29 mouse cellular contexts compared by ENCODE assay signal in genomic region chr2:157317220-157317619, GRCm38 (mm10). TPM values are rescaled to one million over a fixed set of nuclear protein-coding genes. Genes with fewer than 3 reads are reported as not detected.
DNase-seq lines count a peak whose midpoint lies in the region; ATAC-seq and TF ChIP-seq lines count a peak whose summit lies in the region.
"Had no signal": no experiment of that assay in that cellular context is flagged by ENCODE, and none has a peak within 500 bp of the region (broad histone marks: within the 10 kb centered on the region; RNA-seq: fewer than 3 reads in every experiment).

No protein-coding gene starts in this region.

- ATAC-seq in forebrain, postnatal 0 days = no peak
- ATAC-seq in hindbrain, embryonic 14.5 days (ENCODE audit: low FRiP score) = no peak
- ATAC-seq in hindbrain, embryonic 11.5 days (ENCODE audit: low FRiP score) = no peak
- peak; percentile 74 for ATAC-seq in liver, postnatal 0 days
- no peak for ATAC-seq in liver, embryonic 12.5 days
- ATAC-seq in lung, embryonic 16.5 days (ENCODE audit: low read depth) = peak; percentile 45; the same call in 1 of the 2 replicates

- H3K4me1 ChIP-seq in forebrain, embryonic 10.5 days = peaks cover 47% of the 10 kb centered on the region
- H3K4me1 ChIP-seq in forebrain, postnatal 0 days (ENCODE audit: insufficient read depth) = 0 out of 2 replicates have a peak, but pooled peaks cover 3% of the 10 kb centered on the region
- peaks cover 21% of the 10 kb centered on the region for H3K4me1 ChIP-seq in hindbrain, embryonic 14.5 days (replicated peaks; ENCODE audit: control insufficient read depth, insufficient read depth, low read length)
- H3K4me1 ChIP-seq in hindbrain, embryonic 11.5 days (replicated peaks; ENCODE audit: control insufficient read depth, insufficient read depth, low read length) = no peaks in the 10 kb centered on the region
- H3K4me1 ChIP-seq in liver, postnatal 0 days (ENCODE audit: insufficient read depth) = no peaks in the 10 kb centered on the region
- no peaks in the 10 kb centered on the region for H3K4me1 ChIP-seq in liver, embryonic 12.5 days
- no peaks in the 10 kb centered on the region; the same call in 1 of the 2 replicates for H3K4me1 ChIP-seq in lung, embryonic 16.5 days (replicated peaks; ENCODE audit: control insufficient read depth, insufficient read depth, low read length)
- no peaks in the 10 kb centered on the region for H3K4me1 ChIP-seq in thymus, adult 2 months (replicated peaks; ENCODE audit: control insufficient read depth, insufficient read depth, low read length)
- H3K4me1 ChIP-seq: liver, embryonic 15.5 days had no signal

- H3K9me3 ChIP-seq in forebrain, embryonic 10.5 days = no peaks in the 10 kb centered on the region
- no peaks in the 10 kb centered on the region for H3K9me3 ChIP-seq in forebrain, postnatal 0 days (ENCODE audit: low read length)
- H3K9me3 ChIP-seq in hindbrain, embryonic 14.5 days (ENCODE audit: control insufficient read depth, low read length) = no peaks in the 10 kb centered on the region
- H3K9me3 ChIP-seq in hindbrain, embryonic 11.5 days (ENCODE audit: control insufficient read depth, low read length) = no peaks in the 10 kb centered on the region
- no peaks in the 10 kb centered on the region for H3K9me3 ChIP-seq in liver, postnatal 0 days (ENCODE audit: low read length)
- no peaks in the 10 kb centered on the region for H3K9me3 ChIP-seq in liver, embryonic 12.5 days (replicated peaks)
- no peaks in the 10 kb centered on the region for H3K9me3 ChIP-seq in lung, embryonic 16.5 days (ENCODE audit: control insufficient read depth, low read length)
- H3K9me3 ChIP-seq: embryonic facial prominence, embryonic 12.5 days; kidney, embryonic 15.5 days; liver, embryonic 15.5 days; stomach, embryonic 15.5 days had no signal

- TF ChIP-seq CTCF in forebrain, postnatal 0 days (IDR thresholded peaks at IDR 0.05; ENCODE audit: low read depth) = no peak
- TF ChIP-seq CTCF in liver, postnatal 0 days (IDR thresholded peaks at IDR 0.05; ENCODE audit: low read depth) = no peak
- no peak for TF ChIP-seq CTCF in thymus, adult 2 months (IDR thresholded peaks at IDR 0.05; ENCODE audit: borderline replicate concordance, control insufficient read depth, extremely low read depth, insufficient read depth, low read length, poor library complexity)

- no peak overlapping the region for H3K4me3 ChIP-seq in forebrain, embryonic 10.5 days
- no peak overlapping the region for H3K4me3 ChIP-seq in forebrain, postnatal 0 days (ENCODE audit: low read depth, low read length)
- H3K4me3 ChIP-seq in hindbrain, embryonic 14.5 days (replicated peaks; ENCODE audit: low read length) = no peak overlapping the region
- H3K4me3 ChIP-seq in hindbrain, embryonic 11.5 days (ENCODE audit: low read depth, low read length) = no peak overlapping the region
- H3K4me3 ChIP-seq in liver, postnatal 0 days (ENCODE audit: low read depth, low read length) = no peak overlapping the region
- H3K4me3 ChIP-seq in liver, embryonic 12.5 days = no peak overlapping the region
- H3K4me3 ChIP-seq in lung, embryonic 16.5 days (ENCODE audit: low read length) = no peak overlapping the region
- H3K4me3 ChIP-seq in thymus, adult 2 months (ENCODE audit: control insufficient read depth, insufficient read depth, low read length) = no peak overlapping the region
- H3K4me3 ChIP-seq: embryonic facial prominence, embryonic 12.5 days; erythroblast, embryonic 14.5 days; gastrocnemius, adult 2 months; kidney, embryonic 15.5 days; liver, embryonic 15.5 days; stomach, embryonic 15.5 days had no signal

- peaks cover 98% of the 10 kb centered on the region for H3K36me3 ChIP-seq in forebrain, embryonic 10.5 days (replicated peaks)
- H3K36me3 ChIP-seq in forebrain, postnatal 0 days (ENCODE audit: insufficient read depth) = peaks cover 71% of the 10 kb centered on the region
- H3K36me3 ChIP-seq in hindbrain, embryonic 14.5 days (replicated peaks; ENCODE audit: control insufficient read depth, insufficient read depth) = peaks cover 87% of the 10 kb centered on the region
- peaks cover 31% of the 10 kb centered on the region for H3K36me3 ChIP-seq in hindbrain, embryonic 11.5 days (ENCODE audit: control insufficient read depth, insufficient read depth, low read length)
- H3K36me3 ChIP-seq in liver, postnatal 0 days (replicated peaks; ENCODE audit: insufficient read depth, low read length) = peaks cover 80% of the 10 kb centered on the region
- peaks cover 98% of the 10 kb centered on the region for H3K36me3 ChIP-seq in liver, embryonic 12.5 days
- H3K36me3 ChIP-seq in lung, embryonic 16.5 days (ENCODE audit: control insufficient read depth, insufficient read depth, low read length) = peaks cover 63% of the 10 kb centered on the region
- H3K36me3 ChIP-seq in thymus, adult 2 months (ENCODE audit: control insufficient read depth, insufficient read depth, low read length) = peaks cover 72% of the 10 kb centered on the region

- no peak overlapping the region for H3K4me2 ChIP-seq in forebrain, postnatal 0 days (ENCODE audit: low read depth)
- H3K4me2 ChIP-seq in hindbrain, embryonic 14.5 days (replicated peaks) = no peak overlapping the region
- no peak overlapping the region for H3K4me2 ChIP-seq in hindbrain, embryonic 11.5 days (replicated peaks; ENCODE audit: low read depth, low read length)
- no peak overlapping the region for H3K4me2 ChIP-seq in liver, postnatal 0 days (ENCODE audit: low read depth, low read length)
- no peak overlapping the region for H3K4me2 ChIP-seq in liver, embryonic 12.5 days
- H3K4me2 ChIP-seq in lung, embryonic 16.5 days (ENCODE audit: low read depth, low read length) = no peak overlapping the region
- H3K4me2 ChIP-seq: embryonic facial prominence, embryonic 12.5 days; kidney, embryonic 15.5 days; liver, embryonic 15.5 days; stomach, embryonic 15.5 days had no signal

- no peaks in the 10 kb centered on the region for H3K27me3 ChIP-seq in forebrain, embryonic 10.5 days (ENCODE audit: poor library complexity, severe bottlenecking)
- H3K27me3 ChIP-seq in forebrain, postnatal 0 days (ENCODE audit: insufficient read depth, low read length) = no peaks in the 10 kb centered on the region
- H3K27me3 ChIP-seq in hindbrain, embryonic 14.5 days (ENCODE audit: control insufficient read depth, insufficient read depth, low read length) = no peaks in the 10 kb centered on the region
- H3K27me3 ChIP-seq in hindbrain, embryonic 11.5 days (ENCODE audit: control insufficient read depth, insufficient read depth, low read length) = no peaks in the 10 kb centered on the region
- H3K27me3 ChIP-seq in liver, postnatal 0 days (ENCODE audit: insufficient read depth, low read length) = no peaks in the 10 kb centered on the region
- no peaks in the 10 kb centered on the region for H3K27me3 ChIP-seq in liver, embryonic 12.5 days (replicated peaks)
- no peaks in the 10 kb centered on the region for H3K27me3 ChIP-seq in lung, embryonic 16.5 days (ENCODE audit: control insufficient read depth, insufficient read depth, low read depth, low read length)
- no peaks in the 10 kb centered on the region for H3K27me3 ChIP-seq in thymus, adult 2 months (ENCODE audit: control insufficient read depth, insufficient read depth, low read length)
- H3K27me3 ChIP-seq: embryonic facial prominence, embryonic 12.5 days; kidney, embryonic 15.5 days; liver, embryonic 15.5 days; stomach, embryonic 15.5 days had no signal

- peak overlapping the region; percentile 6; the same call in 1 of the 2 replicates for H3K27ac ChIP-seq in forebrain, embryonic 10.5 days
- H3K27ac ChIP-seq in forebrain, postnatal 0 days (ENCODE audit: low read depth, low read length) = no peak overlapping the region
- peak overlapping the region; percentile 35; the same call in 1 of the 2 replicates for H3K27ac ChIP-seq in hindbrain, embryonic 14.5 days
- no peak overlapping the region for H3K27ac ChIP-seq in hindbrain, embryonic 11.5 days (ENCODE audit: low read depth, low read length)
- H3K27ac ChIP-seq in liver, postnatal 0 days (ENCODE audit: low read depth) = no peak overlapping the region
- H3K27ac ChIP-seq in liver, embryonic 12.5 days = no peak overlapping the region
- peak overlapping the region; percentile 33 for H3K27ac ChIP-seq in lung, embryonic 16.5 days (ENCODE audit: low read length)
- no peak overlapping the region for H3K27ac ChIP-seq in thymus, adult 2 months (ENCODE audit: control insufficient read depth, insufficient read depth, low read length)
- H3K27ac ChIP-seq: embryonic facial prominence, embryonic 12.5 days; gastrocnemius, adult 2 months; kidney, embryonic 15.5 days; liver, embryonic 15.5 days; stomach, embryonic 15.5 days had no signal

- no peak for DNase-seq in forebrain, embryonic 10.5 days (ENCODE audit: extremely low spot score, low spot score)
- no peak for DNase-seq in forebrain, postnatal 0 days
- DNase-seq in hindbrain, embryonic 14.5 days (ENCODE audit: low spot score) = no peak
- no peak for DNase-seq in hindbrain, embryonic 11.5 days (ENCODE audit: low spot score)
- DNase-seq in liver, postnatal 0 days = no peak
- DNase-seq in thymus, adult 2 months = no peak
- DNase-seq: adrenal gland, postnatal 10 days; cerebellum, adult 18-20 months; cerebellum, postnatal 14 days; gastrocnemius, adult 2 months; kidney, adult 11 months; kidney, postnatal 36 days; layer of hippocampus, adult 9-11 months; thymus, postnatal 36 days had no signal

- WGBS in forebrain, embryonic 10.5 days = 94% methylated on average over 6 of the region's 6 CpGs
- WGBS in forebrain, postnatal 0 days = 79% methylated on average over 6 of the region's 6 CpGs
- 87% methylated on average over 6 of the region's 6 CpGs for WGBS in hindbrain, embryonic 14.5 days
- 91% methylated on average over 6 of the region's 6 CpGs for WGBS in hindbrain, embryonic 11.5 days
- 71% methylated on average over 6 of the region's 6 CpGs for WGBS in liver, postnatal 0 days (ENCODE audit: insufficient replicate concordance)
- 86% methylated on average over 6 of the region's 6 CpGs for WGBS in liver, embryonic 12.5 days (ENCODE audit: insufficient replicate concordance)
- 69% methylated on average over 6 of the region's 6 CpGs for WGBS in lung, embryonic 16.5 days
- 96% methylated on average over 6 of the region's 6 CpGs for WGBS in thymus, adult 2 months

- TF ChIP-seq POLR2A in thymus, adult 2 months (IDR thresholded peaks at IDR 0.05; ENCODE audit: control insufficient read depth, extremely low read depth, insufficient read depth, low read length, poor library complexity) = no peak

- no peak for TF ChIP-seq EP300 in liver, postnatal 0 days (IDR thresholded peaks at IDR 0.05; ENCODE audit: low read depth)

- H3K9ac ChIP-seq in forebrain, postnatal 0 days = no peak overlapping the region
- no peak overlapping the region for H3K9ac ChIP-seq in hindbrain, embryonic 14.5 days
- H3K9ac ChIP-seq in hindbrain, embryonic 11.5 days (ENCODE audit: low read depth, low read length) = no peak overlapping the region
- no peak overlapping the region for H3K9ac ChIP-seq in liver, postnatal 0 days (replicated peaks)
- no peak overlapping the region for H3K9ac ChIP-seq in liver, embryonic 12.5 days
- no peak overlapping the region for H3K9ac ChIP-seq in lung, embryonic 16.5 days (ENCODE audit: low read length)
- H3K9ac ChIP-seq: embryonic facial prominence, embryonic 12.5 days; kidney, embryonic 15.5 days; liver, embryonic 15.5 days; stomach, embryonic 15.5 days had no signal

RNA-seq across cellular contexts. Expression of gene Ghrh, which starts 30.1 kb away (rescaled TPM):
- 0.34 TPM in 1 of 2 replicates, not detected in the other for polyA plus RNA-seq in forebrain, embryonic 10.5 days (2016; fragmentation: Nextera tagmentation; extraction: Ambion mirVana)
- total RNA-seq in forebrain, postnatal 0 days (2014; rRNA removed) = 1.5 and 1.7 TPM in 2 replicates
- polyA plus RNA-seq in forebrain, postnatal 0 days (2015; fragmentation: Nextera tagmentation; extraction: Ambion mirVana) = 0.74 and 2.8 TPM in 2 replicates
- 0.58 and 0.94 TPM in 2 replicates for polyA plus RNA-seq in hindbrain, embryonic 14.5 days (2014; fragmentation: Nextera tagmentation; extraction: Ambion mirVana)
- 1.0 TPM in 2 replicates for polyA plus RNA-seq in hindbrain, embryonic 11.5 days (2014; fragmentation: Nextera tagmentation; extraction: Ambion mirVana)
- not detected in 2 replicates for polyA plus RNA-seq in liver, postnatal 0 days (2015; fragmentation: Nextera tagmentation; extraction: Ambion mirVana)
- not detected in 2 replicates for polyA plus RNA-seq in liver, embryonic 12.5 days (2016; fragmentation: Nextera tagmentation; extraction: Ambion mirVana)
- polyA plus RNA-seq in lung, embryonic 16.5 days (2015; fragmentation: Nextera tagmentation; extraction: Ambion mirVana) = not detected in 2 replicates
- polyA plus RNA-seq in thymus, adult 2 months (2012; rRNA removed) = 0.34 and 1.4 TPM in 2 replicates
- total RNA-seq: adrenal gland, postnatal 10 days; gastrocnemius, adult 2 months; gastrocnemius, postnatal 4 days; heart, adult 8-10 months; hematopoietic stem cell, adult 5-6 weeks; left cerebral cortex, adult 18-20 months; left cerebral cortex, postnatal 25 days; monocyte, adult 5-6 weeks; neutrophil, adult 5-6 weeks had no signal
- polyA plus RNA-seq: erythroblast, embryonic 14.5 days; heart, postnatal 0 days had no signal

RNA-seq across cellular contexts. Expression of gene Mroh8, which starts 37.9 kb away (rescaled TPM):
- polyA plus RNA-seq in forebrain, embryonic 10.5 days (2016; fragmentation: Nextera tagmentation; extraction: Ambion mirVana) = 0.81 and 0.87 TPM in 2 replicates
- total RNA-seq in forebrain, postnatal 0 days (2014; rRNA removed) = 0.38 and 1.2 TPM in 2 replicates
- polyA plus RNA-seq in forebrain, postnatal 0 days (2015; fragmentation: Nextera tagmentation; extraction: Ambion mirVana) = 0.23 and 0.65 TPM in 2 replicates
- polyA plus RNA-seq in hindbrain, embryonic 14.5 days (2014; fragmentation: Nextera tagmentation; extraction: Ambion mirVana) = 0.09 and 0.41 TPM in 2 replicates
- 0.75 and 0.79 TPM in 2 replicates for polyA plus RNA-seq in hindbrain, embryonic 11.5 days (2014; fragmentation: Nextera tagmentation; extraction: Ambion mirVana)
- 0.07 and 0.17 TPM in 2 replicates for polyA plus RNA-seq in liver, postnatal 0 days (2015; fragmentation: Nextera tagmentation; extraction: Ambion mirVana)
- 0.31 and 0.49 TPM in 2 replicates for polyA plus RNA-seq in liver, embryonic 12.5 days (2016; fragmentation: Nextera tagmentation; extraction: Ambion mirVana)
- polyA plus RNA-seq in lung, embryonic 16.5 days (2015; fragmentation: Nextera tagmentation; extraction: Ambion mirVana) = 0.25 and 0.59 TPM in 2 replicates
- 1.0 and 1.1 TPM in 2 replicates for polyA plus RNA-seq in thymus, adult 2 months (2012; rRNA removed)
- total RNA-seq: monocyte, adult 5-6 weeks; neutrophil, adult 5-6 weeks had no signal
- polyA plus RNA-seq: erythroblast, embryonic 14.5 days had no signal

RNA-seq across cellular contexts. Expression of gene Rpn2, which starts 38.4 kb away (rescaled TPM):
- polyA plus RNA-seq in forebrain, embryonic 10.5 days (2016; fragmentation: Nextera tagmentation; extraction: Ambion mirVana) = 293 and 298 TPM in 2 replicates
- 175 and 198 TPM in 2 replicates for total RNA-seq in forebrain, postnatal 0 days (2014; rRNA removed)
- 152 and 184 TPM in 2 replicates for polyA plus RNA-seq in forebrain, postnatal 0 days (2015; fragmentation: Nextera tagmentation; extraction: Ambion mirVana)
- 210 and 221 TPM in 2 replicates for polyA plus RNA-seq in hindbrain, embryonic 14.5 days (2014; fragmentation: Nextera tagmentation; extraction: Ambion mirVana)
- 227 and 256 TPM in 2 replicates for polyA plus RNA-seq in hindbrain, embryonic 11.5 days (2014; fragmentation: Nextera tagmentation; extraction: Ambion mirVana)
- 74.2 and 86.1 TPM in 2 replicates for polyA plus RNA-seq in liver, postnatal 0 days (2015; fragmentation: Nextera tagmentation; extraction: Ambion mirVana)
- 198 and 216 TPM in 2 replicates for polyA plus RNA-seq in liver, embryonic 12.5 days (2016; fragmentation: Nextera tagmentation; extraction: Ambion mirVana)
- 350 and 360 TPM in 2 replicates for polyA plus RNA-seq in lung, embryonic 16.5 days (2015; fragmentation: Nextera tagmentation; extraction: Ambion mirVana)
- polyA plus RNA-seq in thymus, adult 2 months (2012; rRNA removed) = 177 and 187 TPM in 2 replicates

RNA-seq across cellular contexts. Expression of gene Manbal, which starts 50.2 kb away (rescaled TPM):
- polyA plus RNA-seq in forebrain, embryonic 10.5 days (2016; fragmentation: Nextera tagmentation; extraction: Ambion mirVana) = 64.4 and 68.1 TPM in 2 replicates
- total RNA-seq in forebrain, postnatal 0 days (2014; rRNA removed) = 69.9 and 73.6 TPM in 2 replicates
- polyA plus RNA-seq in forebrain, postnatal 0 days (2015; fragmentation: Nextera tagmentation; extraction: Ambion mirVana) = 139 TPM in 2 replicates
- polyA plus RNA-seq in hindbrain, embryonic 14.5 days (2014; fragmentation: Nextera tagmentation; extraction: Ambion mirVana) = 53.3 and 58.1 TPM in 2 replicates
- polyA plus RNA-seq in hindbrain, embryonic 11.5 days (2014; fragmentation: Nextera tagmentation; extraction: Ambion mirVana) = 36.2 and 37.2 TPM in 2 replicates
- polyA plus RNA-seq in liver, postnatal 0 days (2015; fragmentation: Nextera tagmentation; extraction: Ambion mirVana) = 22.8 and 23.4 TPM in 2 replicates
- polyA plus RNA-seq in liver, embryonic 12.5 days (2016; fragmentation: Nextera tagmentation; extraction: Ambion mirVana) = 26.6 and 28.0 TPM in 2 replicates
- polyA plus RNA-seq in lung, embryonic 16.5 days (2015; fragmentation: Nextera tagmentation; extraction: Ambion mirVana) = 85.3 and 86.3 TPM in 2 replicates
- 68.0 and 72.5 TPM in 2 replicates for polyA plus RNA-seq in thymus, adult 2 months (2012; rRNA removed)

Comparison
In these comparisons a context has a peak if more than half of its experiments do, and no peak if none do; other contexts are left out.
1. H3K27ac ChIP-seq: peak in forebrain, embryonic 10.5 days (single experiment), hindbrain, embryonic 14.5 days (single experiment) and lung, embryonic 16.5 days (single experiment); none in forebrain, postnatal 0 days (single experiment), hindbrain, embryonic 11.5 days (single experiment), liver, postnatal 0 days (single experiment), liver, embryonic 12.5 days (single experiment) and thymus, adult 2 months (single experiment).
2. ATAC-seq: peak in liver, postnatal 0 days (single experiment) and lung, embryonic 16.5 days (single experiment); none in forebrain, postnatal 0 days (single experiment), hindbrain, embryonic 14.5 days (single experiment), hindbrain, embryonic 11.5 days (single experiment) and liver, embryonic 12.5 days (single experiment).